Mouse (Mus musculus): ENCODE data around the gene Gphb5. TPM values are rescaled to one million over a fixed set of nuclear protein-coding genes. Genes with fewer than 3 reads are reported as not detected.

Gene Gphb5
- total RNA-seq, 4 experiments from 2014 or later, result not detected

DNA sequence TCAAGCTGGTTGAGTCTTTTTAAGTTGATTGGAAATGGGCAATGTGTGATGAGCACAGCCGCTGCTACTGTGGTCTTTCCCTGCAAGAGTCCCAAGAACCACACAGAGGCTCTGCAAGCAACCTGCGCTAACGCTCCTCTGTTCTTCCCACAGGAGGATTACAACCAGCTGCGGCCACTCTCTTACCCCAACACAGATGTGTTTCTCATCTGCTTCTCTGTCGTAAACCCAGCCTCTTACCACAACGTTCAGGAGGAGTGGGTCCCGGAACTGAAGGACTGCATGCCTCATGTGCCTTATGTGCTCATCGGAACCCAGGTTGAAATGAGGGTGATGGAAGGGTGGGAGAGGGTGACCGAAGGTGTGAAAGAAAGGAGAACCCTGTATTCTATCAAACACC lies 25.1 kb downstream of the Gphb5 start:
- DNase-seq (ENCODE audit: low spot score), result no peak

DNA sequence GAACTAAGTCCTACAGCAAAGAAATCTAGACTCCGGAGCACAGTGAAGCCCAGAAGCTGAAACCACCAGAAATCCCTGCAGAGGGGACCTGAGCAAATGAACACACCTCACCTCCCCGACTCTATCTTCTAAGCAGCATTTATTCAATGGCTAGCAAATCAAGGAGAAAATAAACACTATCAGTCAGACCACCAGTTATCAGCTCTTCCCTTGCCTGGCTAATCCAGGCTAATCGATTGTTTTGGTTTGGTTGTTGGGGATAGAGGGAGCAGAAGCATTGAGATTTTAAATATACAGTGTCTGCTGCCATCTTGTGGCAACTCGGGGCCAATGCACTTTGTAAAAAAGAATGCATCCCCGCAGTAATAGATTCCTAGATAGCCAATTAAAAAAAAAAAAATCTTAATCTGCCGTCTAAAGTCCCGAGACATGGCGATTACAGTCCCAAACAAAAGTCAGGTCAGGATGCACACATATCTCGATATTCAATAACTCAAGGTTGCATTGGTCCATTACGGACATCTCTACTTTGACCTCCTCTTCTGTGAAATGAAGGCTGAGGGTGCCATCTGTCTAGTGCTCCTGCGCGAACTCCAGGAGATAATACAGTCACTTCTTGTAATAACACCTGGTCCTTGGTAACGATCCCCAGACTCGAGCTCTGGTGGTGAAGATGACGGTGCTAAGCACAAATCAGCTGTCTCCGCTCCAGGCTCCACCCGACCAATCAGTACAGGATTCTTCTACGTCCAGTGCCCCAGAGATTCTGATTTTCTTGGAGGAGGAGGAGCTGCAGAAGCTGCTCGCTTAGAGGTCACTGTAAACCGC lies 27.1 kb downstream of the Gphb5 start:
- no peak for DNase-seq (ENCODE audit: low spot score)

DNA sequence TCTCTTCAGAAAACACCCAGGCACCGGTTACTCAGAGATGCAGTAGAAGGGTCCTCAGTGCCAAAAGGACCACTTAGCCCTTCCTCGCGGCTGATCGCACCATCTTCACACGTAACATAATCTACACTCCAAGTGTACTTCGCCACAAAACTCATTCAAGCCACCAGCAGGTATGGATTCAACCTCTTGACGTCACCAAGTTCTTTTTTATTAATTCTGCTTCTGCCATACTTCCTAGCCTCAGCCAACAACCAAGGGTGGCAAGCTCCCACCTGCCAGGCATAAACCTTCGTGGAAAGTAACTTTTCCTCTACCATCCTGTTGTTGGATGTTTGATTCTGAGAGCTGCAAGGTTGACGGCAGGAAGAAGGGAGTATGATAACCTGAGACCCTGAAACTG lies 28.1 kb downstream of the Gphb5 start:
- no peak for DNase-seq (ENCODE audit: low spot score)

DNA sequence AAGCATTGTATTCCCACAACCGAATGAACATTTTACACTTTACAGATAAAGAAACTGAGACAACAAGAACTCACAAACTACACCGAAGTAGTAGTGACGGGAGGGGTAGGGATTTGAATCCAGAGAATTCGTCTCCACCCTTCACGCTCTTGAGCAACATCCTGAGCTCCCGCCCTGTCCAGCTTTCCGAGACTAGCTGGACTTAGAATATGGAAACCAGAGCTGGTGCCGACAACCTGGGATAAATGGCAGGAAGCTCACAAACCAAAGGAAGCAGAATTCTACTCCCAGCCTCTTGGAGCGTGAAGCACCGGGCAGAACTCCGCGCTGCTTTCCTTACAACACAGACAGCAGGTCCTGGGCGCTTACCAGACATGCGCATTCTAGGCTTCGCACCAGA lies 28.7 kb downstream of the Gphb5 start:
- peak; percentile 56 for DNase-seq (ENCODE audit: low spot score)

DNA sequence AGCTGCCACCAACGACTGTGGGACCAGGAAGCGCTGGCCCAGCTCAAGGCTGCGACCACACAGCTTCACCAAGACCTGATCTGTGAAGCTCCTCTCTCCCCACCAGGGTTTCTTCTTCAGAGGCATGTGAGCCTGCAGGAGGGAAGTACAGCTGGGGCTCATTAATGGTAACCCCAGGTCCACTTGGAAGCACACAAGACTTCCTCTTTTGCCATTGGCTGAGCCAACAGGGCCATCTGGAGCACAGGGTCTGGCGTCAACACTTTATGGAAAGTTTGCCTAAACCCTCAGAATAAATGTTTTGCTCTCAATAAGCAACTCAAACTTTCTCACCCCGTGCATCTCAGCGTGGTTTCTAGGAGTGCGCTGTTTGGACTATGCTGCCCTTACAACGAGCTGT lies 29.4 kb downstream of the Gphb5 start:
- peak; percentile 50 for DNase-seq (ENCODE audit: low spot score)

DNA sequence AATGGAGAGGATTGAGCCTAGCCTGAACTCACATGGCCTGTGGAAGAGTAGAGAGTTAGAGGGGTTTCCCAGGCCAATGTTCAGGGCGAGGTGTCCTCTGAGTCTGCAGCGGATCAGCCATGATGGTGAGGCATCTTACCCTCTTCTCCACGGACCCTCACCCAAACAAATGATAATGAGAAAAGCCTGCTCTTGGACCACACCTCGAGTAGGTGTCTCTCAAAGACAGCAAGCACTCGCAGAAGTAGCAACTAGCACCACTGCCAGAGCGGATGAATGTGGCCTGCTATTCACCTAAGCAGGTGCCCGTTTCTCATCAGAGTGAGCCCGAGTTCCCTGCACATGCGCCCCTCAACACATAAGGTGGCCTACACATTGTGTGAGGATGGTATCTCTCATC lies 29.9 kb downstream of the Gphb5 start:
- no peak for DNase-seq (ENCODE audit: low spot score)

DNA sequence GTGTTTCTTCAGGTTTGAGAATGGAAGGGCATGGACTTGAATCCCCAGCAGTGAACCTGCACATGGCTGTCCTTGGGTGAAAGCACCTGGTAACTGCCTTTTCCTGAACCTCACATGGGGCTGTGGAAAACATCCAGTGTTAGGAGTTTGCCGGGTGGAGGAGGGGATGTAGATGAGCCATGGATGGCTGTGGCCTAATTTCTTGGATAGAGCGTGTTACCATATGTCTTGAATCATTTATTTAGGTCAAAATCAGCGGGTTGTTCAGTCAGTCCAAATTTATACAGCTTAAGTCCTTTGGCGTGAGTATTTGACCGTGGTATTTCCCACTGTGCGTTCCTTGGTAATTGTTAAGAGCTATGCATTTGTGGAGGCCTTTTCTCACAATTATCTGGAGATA lies 40.5 kb downstream of the Gphb5 start:
- DNase-seq (ENCODE audit: low spot score), result no peak

DNA sequence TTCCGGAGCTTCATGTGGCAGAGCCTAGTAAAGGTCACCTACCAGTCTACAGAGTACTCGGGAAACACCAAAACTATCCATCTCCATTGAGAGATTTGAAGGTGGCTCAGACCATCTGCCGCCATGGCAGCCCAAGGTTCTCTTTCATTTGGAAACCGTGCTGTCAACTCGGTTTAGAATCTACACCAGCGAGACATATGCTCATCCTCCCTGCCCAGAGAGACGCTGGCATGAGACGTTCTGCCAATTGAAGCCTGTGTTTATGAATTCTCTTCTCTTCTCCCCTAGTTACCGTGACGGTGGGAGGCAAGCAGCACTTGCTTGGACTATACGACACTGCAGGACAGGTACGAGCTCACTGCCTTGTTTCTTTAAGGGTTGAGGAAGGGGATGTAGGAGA lies 41.5 kb downstream of the Gphb5 start:
- DNase-seq (ENCODE audit: low spot score), result no peak

DNA sequence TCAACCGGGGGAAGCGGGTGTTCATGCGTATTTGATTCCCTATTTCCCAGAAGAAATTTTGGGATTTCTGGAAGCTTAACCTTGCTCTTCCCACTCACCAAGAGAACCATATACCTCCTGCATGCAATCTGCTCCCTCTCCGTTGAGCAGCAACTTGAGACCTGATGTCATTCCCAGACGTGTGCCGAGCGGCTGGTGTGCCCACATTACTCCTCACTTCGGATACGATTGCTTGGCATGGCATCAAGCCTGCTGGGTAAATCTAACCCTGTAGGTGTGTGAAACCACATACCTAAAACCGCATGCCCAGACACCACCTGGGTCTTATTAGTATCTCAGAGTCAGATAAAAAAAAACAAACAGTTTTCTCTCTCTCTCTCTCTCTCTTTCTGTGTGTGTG lies 42.1 kb downstream of the Gphb5 start:
- DNase-seq (ENCODE audit: low spot score), result no peak

DNA sequence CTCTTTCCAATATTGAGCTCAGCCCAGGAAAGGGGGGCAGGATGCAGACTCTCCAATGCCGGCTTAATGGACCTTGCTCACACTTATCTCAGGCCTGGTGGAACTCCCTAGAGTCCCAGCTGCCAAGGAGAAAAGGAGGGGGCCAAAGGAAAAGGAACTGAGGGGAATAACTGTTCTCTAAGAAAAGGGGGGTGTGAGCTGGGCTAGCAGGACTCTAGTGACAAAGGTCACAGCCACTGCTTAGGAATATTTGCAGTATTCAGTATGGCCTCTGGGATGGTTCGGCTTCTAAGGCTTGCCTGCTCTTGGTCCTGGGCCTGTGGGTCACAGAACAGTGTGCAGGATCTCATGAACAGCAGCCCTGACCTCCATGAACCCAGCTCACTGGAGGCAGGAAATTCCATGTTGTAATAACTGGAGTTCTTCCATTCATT lies 47.1 kb downstream of the Gphb5 start:
- DNase-seq (ENCODE audit: low spot score), result peak; percentile 75

DNA sequence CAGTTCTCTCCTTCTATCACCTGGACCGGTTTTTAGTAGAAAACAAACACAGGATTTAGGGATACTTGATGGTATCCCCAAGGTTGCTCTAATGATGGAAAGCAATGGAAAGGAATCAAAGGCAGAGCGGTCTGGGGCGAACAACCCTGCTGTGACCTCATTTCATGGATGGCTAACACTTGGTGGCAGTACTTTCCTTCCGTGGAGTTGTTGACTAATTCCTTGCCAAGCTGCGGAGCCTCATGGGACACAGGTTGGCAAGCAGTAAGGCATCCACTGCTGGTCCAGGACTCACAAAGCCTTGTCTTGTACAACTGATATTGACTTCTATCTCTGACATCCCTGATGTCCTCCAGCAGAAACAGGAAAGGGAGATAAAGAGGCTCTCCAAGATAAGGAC lies 48.1 kb downstream of the Gphb5 start:
- no peak for DNase-seq (ENCODE audit: low spot score)

DNA sequence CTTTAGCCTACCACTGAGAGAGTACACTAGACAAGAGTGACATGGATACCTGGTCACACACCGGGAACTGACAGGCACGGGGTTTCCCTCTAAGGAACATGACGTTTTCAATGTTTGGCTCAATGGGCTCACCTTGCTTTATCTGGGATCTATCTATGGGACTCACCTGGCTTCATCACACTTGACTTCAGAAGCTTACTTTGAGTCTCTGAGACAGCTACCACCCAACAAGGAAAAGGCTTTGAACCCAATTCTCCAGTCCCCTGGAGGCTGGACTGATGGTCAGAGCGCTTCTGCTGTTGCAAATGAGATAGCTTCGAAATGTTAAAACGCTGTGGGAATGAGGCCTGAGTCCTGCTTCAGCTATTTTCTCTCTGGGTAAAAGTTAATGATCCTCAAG lies 49.2 kb downstream of the Gphb5 start:
- DNase-seq (ENCODE audit: low spot score), result no peak

DNA sequence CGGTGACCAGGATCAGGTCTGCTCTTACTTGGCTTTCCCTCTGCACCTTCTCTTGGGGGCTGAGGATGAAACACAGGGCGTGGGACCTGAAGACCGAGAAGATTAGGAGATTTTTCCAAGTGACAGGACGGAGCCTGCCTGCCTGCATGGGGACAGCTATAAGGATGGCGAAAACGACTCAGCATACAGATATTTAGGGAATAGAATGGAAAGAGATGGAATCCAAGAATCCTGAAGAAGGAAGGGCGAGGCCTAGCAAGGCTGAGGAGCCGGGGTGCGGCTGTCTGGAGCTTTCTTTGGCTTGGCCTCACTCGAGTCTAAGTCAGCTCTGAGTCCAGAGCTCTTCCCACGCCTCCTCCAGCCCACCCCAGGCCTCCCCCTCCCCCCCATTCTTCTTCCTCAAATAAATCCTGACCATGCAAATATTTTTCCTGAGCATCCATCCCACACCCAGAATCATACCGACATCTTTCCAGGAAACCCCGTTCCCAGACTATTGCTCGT lies 50.9 kb downstream of the Gphb5 start:
- DNase-seq (ENCODE audit: low spot score), result no peak

DNA sequence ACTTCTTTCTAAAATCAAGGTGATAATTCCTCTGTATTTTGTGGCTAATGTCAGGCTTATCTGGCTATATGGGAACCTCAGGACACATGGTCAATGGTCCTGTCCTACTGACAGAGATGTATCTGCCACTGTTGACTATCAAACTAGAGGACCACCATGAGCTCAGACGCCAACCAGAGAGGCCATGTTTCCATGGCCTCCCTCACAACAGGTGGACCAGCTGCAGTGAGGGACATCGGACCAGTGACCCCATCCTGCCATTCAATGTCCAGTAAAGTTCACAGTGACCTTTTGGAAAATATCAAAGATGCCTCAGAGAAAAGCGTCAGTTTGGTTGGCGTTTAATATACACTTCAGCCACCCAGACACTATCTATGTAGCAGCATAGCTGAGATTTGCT lies 52.2 kb downstream of the Gphb5 start:
- DNase-seq (ENCODE audit: low spot score), result no peak

DNA sequence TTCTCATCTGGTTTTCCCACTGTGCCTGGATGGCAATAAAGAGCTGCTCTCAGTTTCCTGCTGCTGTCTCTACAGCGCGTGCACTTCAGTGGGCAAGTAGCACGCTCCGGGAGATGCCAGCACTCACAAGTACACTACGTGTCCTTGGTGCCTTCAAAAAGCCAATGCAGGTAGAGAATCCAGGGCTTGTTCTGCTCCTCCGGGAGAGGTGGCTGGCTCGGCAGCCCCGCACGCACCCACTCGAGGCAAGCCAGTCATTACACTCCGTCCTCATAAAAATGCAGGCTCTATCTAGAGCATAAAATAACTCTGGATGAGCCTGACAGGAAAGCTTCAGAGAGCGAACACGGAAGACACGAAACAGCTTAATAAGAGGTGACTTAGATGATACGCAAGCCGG lies 54.1 kb downstream of the Gphb5 start:
- no peak for DNase-seq (ENCODE audit: low spot score)

Other genes starting within 250 kb of the Gphb5 start
- gene Kcnh5, start 239.4 kb downstream of the Gphb5 start, total RNA-seq (2022), result not detected
- gene Rhoj, start 108.5 kb downstream of the Gphb5 start, total RNA-seq (2022), result 10 to 100 TPM; 21.1 to 29.9 (median 25.7) TPM
- 10 to 100 TPM; 28.5 to 32.0 (median 31.3) TPM for gene Ppp2r5e, start 179.5 kb upstream of the Gphb5 start, total RNA-seq (2022)

Data from heart, adult 8-10 months (tissue).